Mouse (Mus musculus): ENCODE measurements around the gene Epo.

Gene Epo

GRCm38 (mm10) chr5:137537461-137537860, 4.4 kb upstream of the Epo start:
- no peak for DNase-seq

GRCm38 (mm10) chr5:137535318-137535717, 2.3 kb upstream of the Epo start:
- DNase-seq = no peak

- no peak for DNase-seq
Observed at GRCm38 (mm10) chr5:137534762-137535161, 1.7 kb upstream of the Epo start.

GRCm38 (mm10) chr5:137532808-137533116, 280 bp downstream of the Epo start:
- DNase-seq = no peak

GRCm38 (mm10) chr5:137532131-137532807, 773 bp downstream of the Epo start:
- DNase-seq = peak; percentile 34

GRCm38 (mm10) chr5:137531414-137532130, 1.5 kb downstream of the Epo start:
- DNase-seq = peak; percentile 72

GRCm38 (mm10) chr5:137530588-137531413, 2.2 kb downstream of the Epo start:
- peak; percentile 85 for DNase-seq

GRCm38 (mm10) chr5:137530075-137530474, 3.0 kb downstream of the Epo start:
- DNase-seq = no peak

- DNase-seq = no peak
Observed at GRCm38 (mm10) chr5:137529221-137529995, 3.6 kb downstream of the Epo start.

- DNase-seq = no peak
Observed at GRCm38 (mm10) chr5:137528247-137528968, 4.6 kb downstream of the Epo start.

- DNase-seq = no peak
Observed at GRCm38 (mm10) chr5:137527413-137527812, 5.6 kb downstream of the Epo start.

GRCm38 (mm10) chr5:137526192-137526936, 6.7 kb downstream of the Epo start:
- peak; percentile 42 for DNase-seq

- DNase-seq = no peak
Observed at GRCm38 (mm10) chr5:137525511-137525910, 7.5 kb downstream of the Epo start.

GRCm38 (mm10) chr5:137524671-137525070, 8.4 kb downstream of the Epo start:
- no peak for DNase-seq

GRCm38 (mm10) chr5:137524251-137524515, 8.9 kb downstream of the Epo start:
- no peak for DNase-seq

- DNase-seq = no peak
Observed at GRCm38 (mm10) chr5:137523396-137524250, 9.4 kb downstream of the Epo start.

- DNase-seq = no peak
Observed at GRCm38 (mm10) chr5:137522711-137523110, 10.3 kb downstream of the Epo start.

GRCm38 (mm10) chr5:137521861-137522260, 11.2 kb downstream of the Epo start:
- DNase-seq = no peak

GRCm38 (mm10) chr5:137519691-137520550, 13.1 kb downstream of the Epo start:
- no peak for DNase-seq

GRCm38 (mm10) chr5:137518436-137518835, 14.6 kb downstream of the Epo start, which contains the start of gene Gigyf1:
Gene Gigyf1 (plus strand): TSS chr5:137518548.
- peak; percentile 45 for DNase-seq
